Mouse (Mus musculus): ENCODE results near the gene Mapk1.

The Mapk1 gene

DNA sequence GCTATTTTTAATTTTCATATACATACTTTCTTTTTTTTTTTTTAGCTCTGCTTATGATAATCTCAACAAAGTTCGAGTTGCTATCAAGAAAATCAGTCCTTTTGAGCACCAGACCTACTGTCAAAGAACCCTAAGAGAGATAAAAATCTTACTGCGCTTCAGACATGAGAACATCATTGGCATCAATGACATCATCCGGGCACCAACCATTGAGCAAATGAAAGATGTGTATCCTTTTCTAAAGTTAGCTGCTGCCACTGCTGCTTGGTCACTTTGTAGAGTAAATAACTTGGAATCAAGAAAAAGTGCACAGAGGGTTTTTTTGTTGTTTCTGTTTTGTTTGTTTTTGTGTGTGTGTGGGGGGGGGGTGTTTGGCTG is 32.7 kb downstream of the Mapk1 start:
- no peak for DNase-seq (ENCODE audit: low spot score in 2 of 2)

DNA sequence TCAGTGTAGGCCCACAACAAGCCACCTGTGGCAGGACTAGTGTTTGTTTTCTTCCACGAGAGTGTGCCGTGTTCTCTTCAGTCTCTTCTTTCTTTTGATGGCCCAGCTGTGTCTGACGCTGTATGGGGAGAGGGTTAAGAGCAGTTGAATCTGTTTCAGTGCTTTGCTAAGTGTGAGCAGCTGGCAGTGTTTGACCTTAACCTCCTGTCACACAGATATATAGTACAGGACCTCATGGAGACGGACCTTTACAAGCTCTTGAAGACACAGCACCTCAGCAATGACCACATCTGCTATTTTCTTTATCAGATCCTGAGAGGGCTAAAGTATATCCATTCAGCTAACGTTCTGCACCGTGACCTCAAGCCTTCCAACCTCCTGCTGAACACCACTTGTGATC is 34.9 kb downstream of the Mapk1 start:
- DNase-seq (ENCODE audit: low spot score in 2 of 2) = no peak

DNA sequence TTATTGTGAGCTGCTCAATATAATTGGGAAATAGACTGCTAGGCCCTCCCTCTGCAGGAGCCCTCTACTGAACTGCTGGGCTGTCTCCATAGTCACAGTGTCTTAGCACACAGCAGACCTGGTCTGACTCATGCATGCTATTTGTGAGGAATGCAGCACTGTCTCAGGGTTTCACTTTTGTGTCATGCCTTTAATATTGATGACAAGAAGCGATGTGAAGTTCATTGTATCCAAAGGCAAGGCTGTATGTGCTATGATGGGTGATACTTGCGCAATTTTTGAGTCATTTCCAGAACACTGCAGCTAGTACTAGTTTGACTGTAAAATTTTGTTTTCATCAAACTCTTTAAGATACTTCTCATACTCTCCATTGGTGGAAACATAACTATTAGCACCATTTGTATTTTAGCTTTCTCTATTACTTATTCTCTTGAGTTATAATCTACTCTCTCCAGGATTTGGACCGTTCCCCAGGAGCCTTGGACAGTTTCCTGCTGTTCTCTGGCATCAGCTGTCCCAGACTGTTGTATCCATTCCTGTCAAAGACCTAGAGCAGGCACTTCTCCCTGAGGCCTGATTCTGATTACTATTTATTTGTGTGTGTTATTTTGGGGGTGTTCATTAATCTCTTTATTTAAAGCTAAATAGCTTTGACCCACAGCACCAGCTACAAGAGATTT is 41.4 kb downstream of the Mapk1 start:
- no peak for DNase-seq (ENCODE audit: low spot score in 2 of 2)

DNA sequence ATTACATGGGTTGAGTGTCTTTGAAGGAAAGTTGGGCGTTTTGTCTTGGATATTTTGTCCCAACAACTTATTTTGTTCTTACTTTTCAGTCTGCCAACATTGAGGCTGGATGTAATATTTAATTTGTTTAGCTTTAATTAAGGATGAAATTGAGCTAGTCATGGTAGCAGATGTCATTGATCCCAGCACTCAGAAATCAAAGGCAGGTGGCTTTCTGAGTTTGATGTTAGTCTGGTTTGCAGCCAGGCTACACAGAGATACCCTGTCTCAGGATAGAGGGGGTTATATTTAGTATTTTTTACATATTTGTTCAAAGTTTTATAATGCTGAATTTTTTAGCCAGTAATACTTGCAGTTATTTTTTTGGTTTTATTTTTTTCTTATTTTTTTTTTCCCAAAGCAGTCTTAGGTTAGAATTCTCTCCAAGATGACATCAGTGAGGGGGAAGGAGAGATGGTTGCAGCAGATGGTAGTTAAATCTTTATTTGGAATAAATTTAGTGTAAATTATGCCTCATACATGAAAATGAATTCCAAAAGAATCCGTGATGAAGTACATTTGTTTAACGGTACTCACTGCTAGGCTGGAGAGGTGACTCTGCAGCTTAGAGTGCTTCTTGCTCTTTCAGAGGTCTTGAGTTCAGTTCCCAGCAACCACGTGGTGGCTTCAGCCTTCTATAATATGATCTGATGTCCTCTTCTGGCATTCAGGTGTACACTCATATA is 47.0 kb downstream of the Mapk1 start:
- DNase-seq (ENCODE audit: low spot score in 2 of 2) = no peak

DNA sequence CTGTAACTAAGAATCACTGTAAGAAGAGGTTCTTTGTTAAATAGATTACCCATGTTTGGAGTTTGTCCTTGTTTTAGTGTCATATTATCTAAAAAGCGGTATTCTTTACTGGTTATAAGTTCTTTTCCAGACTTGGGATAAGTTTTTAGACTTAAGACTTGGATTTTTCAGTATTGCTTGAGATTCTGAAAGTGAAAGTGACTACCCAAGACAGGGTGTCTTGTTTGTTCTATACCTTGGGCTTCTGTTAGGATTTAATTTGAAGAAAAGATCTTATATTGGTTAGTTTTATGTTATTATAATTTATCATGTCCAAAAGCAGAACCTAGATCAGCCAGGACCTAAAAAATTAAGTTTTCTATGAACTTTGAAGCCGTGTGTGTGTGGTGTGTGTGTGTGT is 50.6 kb downstream of the Mapk1 start:
- DNase-seq (ENCODE audit: low spot score in 2 of 2) = no peak

DNA sequence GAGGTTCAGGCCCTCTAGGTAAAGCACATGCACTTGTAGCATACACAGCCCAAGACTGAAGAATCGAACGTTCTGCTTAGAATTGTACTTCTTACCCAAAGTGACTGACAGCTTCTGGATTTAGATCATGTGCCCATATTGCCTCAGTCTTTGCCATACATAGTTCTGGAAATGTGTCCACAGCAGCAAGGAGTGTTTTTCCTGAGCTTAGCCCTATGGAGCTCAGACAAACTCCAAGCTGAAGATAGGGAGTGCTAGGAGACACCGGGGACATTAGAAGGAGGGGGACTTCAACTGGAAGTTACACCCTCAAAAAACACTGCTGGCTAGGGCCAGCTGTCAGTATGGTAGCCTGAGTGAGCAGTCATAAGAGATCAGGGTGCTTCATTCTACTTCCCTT is 57.5 kb downstream of the Mapk1 start:
- no peak for DNase-seq (ENCODE audit: low spot score in 2 of 2)

DNA sequence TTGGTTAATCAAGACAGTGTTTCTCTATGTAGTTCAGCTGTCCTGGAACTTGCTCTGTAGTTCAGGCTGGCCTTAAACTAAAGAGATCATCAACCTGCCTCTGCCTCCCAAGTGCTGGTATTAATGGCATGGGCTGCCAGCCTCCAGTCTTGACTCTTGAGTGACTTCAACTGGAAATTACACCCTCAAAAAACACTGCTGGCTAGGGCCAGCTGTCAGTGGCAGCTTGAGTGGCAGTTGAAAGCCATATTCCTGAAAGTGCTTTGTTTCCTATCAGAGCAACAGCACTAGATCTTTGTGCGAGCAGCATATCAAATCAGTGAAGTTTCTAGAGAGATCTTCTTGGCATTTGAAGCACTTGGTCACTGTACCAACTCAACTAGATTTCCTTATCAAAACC is 58.2 kb downstream of the Mapk1 start:
- no peak for DNase-seq (ENCODE audit: low spot score in 2 of 2)

DNA sequence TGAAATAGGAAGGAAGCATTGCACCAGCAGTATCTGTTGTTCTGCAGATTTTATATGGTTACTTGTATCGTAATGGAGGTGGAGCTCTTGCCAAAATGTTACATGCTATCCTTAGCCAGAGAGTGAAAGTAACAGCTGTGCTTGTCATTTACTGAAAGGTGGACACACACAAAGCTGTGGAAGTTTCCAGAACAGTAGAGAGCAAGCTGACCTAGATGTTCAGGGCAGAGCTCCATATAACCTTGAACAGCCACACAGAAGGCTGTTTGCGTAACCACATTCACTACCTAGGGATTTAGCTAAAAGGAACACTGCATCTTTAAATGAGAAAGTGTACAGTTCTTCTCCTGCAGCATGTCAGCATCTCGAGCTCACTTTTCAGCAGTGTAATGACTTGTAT is 61.1 kb downstream of the Mapk1 start:
- DNase-seq (ENCODE audit: low spot score in 2 of 2) = no peak

DNA sequence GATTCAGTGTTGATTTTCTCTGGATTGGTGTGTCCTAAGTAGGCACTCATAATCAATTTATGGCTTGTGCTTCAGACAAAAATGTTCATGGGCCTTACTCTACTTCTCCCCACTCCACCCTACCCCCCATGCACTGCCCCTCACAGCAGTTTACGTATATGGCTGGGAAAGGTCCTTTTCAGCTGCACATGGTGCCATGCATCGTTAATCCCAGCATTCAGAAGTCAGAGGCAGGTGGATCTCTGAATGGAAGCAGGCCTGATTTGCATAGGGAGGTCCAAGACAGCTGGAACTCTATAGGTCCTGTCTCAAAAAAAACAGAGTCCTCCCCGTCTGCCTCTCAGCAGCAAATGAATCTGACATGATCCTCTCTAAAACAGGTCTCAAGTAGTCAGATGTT is 62.1 kb downstream of the Mapk1 start:
- DNase-seq (ENCODE audit: low spot score in 2 of 2) = no peak

DNA sequence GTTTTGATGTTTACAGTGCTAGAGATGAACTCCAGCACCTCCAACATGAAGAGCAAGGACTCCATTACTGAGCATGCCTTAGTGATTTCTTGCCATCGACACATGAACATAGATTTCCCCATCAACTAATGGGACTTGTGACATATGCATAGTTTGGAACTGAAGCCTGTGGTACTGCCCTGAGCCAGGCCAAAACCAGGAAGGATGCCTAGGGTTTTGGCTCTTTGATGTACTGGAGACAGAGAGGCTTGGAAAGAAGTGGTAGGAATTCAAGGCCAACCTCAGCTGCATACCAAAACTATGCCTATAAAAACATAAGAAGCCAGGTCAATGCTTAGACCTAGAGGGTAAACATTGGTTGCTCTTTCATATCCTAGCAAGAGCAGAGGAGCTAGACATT is 66.7 kb downstream of the Mapk1 start:
- no peak for DNase-seq (ENCODE audit: low spot score in 2 of 2)

DNA sequence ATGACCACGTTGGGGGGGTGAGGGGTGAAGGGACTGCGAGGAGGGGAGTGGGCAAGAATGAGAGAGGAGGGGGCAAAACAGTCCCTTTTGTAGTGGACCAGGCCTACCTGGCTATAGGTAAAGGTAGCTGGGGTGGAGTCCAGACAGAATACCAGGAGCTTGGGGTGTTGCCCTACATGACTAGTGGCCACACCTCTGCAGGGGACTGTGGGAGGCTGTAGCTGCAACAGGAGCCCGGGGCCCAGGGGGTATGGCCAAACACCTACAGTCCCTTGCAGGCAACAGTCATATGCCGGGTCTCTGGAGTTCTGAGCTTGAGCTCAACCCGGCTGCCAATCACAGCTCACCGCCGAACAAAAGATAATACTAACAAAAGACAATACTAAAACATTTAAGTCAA is 68.9 kb downstream of the Mapk1 start:
- DNase-seq (ENCODE audit: low spot score in 2 of 2) = no peak

DNA sequence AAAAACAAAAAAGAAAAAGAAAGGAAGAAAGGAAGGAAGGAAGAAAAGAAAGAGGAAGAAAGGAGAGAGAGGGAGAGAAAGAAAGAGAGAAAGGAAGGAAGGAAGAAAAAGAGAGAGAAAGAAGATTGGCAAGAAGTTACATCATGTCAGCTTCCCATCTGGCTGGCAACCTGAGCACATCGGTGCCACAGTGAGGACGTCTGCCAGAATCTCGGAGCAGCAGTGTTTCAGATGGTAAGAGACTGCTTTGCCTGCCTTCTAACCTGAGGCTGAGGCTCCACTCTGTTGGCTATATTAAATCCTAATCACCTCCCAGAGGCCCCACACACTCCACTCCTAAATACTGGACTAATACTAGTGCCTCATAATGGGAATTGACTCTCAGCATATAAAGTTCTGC is 70.7 kb downstream of the Mapk1 start:
- DNase-seq (ENCODE audit: low spot score in 2 of 2) = no peak

DNA sequence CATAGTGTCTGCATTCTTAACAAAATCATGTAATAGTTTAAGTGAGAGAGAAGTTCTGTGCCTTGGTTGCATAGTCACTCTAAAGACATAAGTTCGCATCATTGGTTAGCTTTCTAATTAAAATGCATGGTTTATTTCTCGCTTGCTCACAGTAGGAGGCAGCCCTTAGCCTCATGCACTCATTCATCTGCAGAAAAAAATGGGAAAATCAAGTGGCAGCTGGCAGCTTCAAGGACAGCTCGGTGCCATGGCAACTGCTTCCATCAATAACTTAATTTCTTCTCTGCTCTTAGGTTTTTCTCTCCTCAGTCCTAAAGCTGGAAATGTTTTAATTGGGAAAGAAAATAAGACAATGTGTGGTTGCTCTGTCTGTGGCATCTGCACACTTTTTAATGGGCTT is 72.4 kb downstream of the Mapk1 start:
- DNase-seq (ENCODE audit: low spot score in 2 of 2) = no peak

DNA sequence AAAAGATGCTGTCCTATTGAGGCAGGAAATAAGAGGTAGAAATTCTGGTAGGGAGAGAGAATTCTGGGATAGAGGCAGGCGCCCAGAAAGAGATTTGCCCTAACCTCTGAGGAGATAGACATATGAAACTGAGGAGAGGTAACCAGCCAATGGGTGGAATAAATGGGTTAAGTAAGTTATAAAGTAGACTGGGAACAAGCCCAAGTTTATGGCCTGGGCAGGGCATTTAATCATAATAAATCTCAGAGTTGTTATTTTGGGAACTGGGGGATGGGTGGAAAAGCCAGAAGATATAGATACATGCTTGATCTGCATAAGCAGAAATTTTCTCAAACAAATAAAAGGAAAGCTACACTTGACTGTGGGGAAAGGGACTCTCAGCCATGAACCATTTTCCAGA is 79.2 kb downstream of the Mapk1 start:
- no peak for DNase-seq (ENCODE audit: low spot score in 2 of 2)

DNA sequence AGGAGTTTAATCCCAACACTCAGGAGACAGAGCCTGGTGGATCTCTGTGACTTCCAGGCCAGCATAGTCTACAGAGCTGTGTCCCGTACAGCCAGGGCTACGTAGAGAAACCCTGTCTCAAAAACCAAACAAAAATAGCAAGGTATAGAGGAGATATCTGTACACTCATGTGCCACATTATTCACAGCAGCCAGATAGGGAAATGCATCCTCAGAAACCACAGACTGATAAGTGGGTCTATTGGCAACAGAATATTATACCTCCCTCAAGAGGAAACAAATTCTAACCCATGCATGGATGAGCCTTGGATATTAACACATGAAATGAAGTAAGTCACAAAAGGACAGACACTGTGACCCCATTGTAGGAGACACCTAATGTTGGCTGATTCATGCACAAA is 84.4 kb downstream of the Mapk1 start:
- no peak for DNase-seq (ENCODE audit: low spot score in 2 of 2)

DNA sequence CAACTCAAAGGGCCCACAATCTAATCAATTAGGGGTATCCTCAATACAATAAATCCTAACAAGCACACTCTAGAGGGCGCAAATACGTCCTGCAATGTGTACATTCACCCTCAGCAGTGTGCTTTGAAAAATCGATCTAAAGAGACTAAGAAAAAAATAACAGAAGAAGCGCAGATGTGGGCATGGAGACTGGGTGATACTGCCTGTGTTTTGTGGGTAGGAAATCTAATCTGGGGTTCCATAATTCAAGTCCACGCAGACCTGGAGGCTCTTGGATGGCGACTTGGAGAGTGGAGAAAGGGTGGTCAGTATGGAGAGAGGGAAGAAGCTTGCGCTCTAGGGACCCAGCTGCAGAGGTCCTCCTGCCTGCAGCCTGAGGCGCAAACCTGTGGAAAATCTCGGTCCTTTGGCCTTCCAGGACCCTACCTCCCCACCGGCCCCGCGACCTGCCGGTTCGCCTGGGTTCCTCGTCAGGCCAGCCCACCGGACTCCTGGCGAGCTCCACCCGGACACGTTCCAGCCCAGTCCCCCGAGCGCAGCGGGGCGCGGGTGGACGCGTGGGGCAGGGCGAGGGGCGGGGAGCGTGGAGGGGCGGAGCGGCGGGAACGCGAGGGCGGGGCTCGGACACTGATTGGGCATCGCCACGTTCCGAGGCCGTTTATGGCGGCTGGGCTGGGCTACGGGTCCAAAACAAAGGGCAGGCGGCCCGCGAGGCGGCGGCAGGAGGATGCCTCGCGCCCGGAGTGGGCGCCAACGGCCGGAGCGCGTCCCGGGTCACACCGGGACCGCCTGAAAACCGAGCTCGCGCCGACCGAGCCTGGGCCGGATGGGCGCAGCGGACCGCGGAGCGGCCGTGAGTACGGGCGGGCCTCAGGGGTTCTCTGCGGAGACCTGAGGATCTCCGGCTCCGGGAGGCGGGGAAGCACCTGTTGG is 86.6 kb downstream of the Mapk1 start, which contains the start of gene Ypel1:
Ypel1 (plus strand) TSS at position 186 of the 933 bp plus-strand sequence.
- peak; percentile 65 to 76 for DNase-seq (ENCODE audit: low spot score in 2 of 2)

DNA sequence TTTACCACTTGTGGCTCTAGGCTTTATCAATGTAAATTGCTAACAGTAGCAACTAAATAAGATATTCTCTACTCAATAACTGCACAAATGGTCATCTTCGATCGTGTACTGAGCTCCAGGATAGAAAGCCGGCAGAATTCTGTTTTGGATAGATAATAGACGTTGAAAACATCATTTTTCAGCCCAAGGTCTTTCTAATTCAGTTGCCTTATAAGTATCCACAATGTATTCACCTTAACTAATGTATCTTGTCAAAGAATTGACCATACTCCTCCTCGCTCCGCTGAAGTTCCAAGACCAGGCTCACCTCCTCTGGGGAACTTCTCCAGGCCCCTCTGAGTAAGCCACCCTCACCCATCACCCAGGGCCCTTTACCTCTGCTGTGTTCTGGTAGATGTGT is 87.5 kb downstream of the Mapk1 start:
- no peak for DNase-seq (ENCODE audit: low spot score in 2 of 2)

DNA sequence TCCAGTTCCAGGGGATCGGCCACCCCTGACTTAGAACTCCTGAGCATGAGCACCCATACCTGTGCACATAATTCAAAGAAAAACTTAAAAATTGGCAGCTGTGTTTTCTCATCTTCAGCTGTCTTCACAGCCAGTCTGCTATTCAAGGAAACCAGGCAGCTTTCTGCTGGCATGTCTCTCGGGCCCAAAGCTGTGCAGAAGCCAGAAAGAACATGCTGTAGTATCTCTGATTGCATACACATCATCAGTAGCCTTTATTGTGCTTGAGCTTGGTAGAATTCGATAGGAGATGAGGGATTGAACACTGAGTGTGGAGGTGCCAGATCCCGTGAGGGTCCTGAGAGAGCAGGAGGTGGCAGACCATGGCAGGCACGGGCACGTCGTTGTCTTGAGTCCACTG is 89.8 kb downstream of the Mapk1 start:
- no peak for DNase-seq (ENCODE audit: low spot score in 2 of 2)

DNA sequence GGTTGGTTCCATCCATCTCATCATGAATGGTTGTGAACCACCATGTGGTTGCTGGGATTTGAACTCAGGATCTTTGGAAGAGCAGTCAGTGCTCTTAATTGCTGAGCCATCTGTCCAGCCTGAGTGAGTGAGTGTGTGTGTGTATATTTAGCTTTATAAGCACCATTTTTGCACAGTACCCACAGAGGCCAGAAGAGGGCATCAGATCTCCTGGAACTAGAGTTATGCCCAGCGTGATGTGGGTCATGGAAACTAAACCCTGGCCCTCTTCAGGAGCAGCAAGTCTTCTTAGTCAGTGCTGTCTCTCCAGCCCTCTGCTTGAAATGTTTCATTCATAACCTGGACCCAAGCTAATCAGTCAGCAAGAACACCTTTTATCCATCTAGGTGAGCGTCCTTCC is 93.1 kb downstream of the Mapk1 start:
- DNase-seq (ENCODE audit: low spot score in 2 of 2) = no peak

DNA sequence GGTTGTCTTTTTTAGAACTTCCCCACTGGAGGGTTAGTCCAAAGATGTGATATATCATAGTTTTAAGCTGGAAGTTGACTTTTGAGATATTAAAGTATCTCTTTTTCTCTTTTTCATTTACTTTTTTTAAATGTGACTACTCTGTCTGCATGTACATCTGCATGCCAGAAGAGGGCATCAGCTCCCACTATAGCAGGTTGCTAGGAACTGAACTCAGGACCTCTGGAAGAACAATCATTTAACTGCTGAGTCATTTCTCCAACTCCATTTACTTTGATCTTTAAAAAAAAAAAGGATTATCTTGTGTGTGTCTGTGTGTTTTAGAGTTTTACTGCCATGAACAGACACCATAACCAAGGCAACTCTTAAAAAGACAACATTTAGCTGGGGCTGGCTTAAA is 93.7 kb downstream of the Mapk1 start:
- DNase-seq (ENCODE audit: low spot score in 2 of 2) = no peak

DNA sequence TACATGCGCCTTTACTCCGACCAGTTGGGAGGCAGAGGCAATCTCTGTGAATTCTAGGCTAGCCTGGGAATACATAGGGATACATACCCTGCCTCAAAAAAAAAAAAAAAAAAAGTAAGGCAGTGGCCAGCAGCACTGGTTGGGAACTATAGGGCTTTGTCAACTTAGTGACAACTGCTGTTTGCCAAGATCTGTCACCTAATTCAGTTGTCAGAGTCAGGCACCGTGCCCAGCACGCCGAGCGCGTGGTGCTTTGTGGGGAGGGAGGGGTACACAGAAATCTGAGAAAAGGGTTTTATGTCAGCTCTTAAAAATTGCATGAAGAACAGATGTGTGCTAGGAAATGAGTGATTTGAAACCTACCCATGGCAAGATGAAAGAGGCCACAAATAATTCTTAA is 94.9 kb downstream of the Mapk1 start:
- no peak for DNase-seq (ENCODE audit: low spot score in 2 of 2)

DNA sequence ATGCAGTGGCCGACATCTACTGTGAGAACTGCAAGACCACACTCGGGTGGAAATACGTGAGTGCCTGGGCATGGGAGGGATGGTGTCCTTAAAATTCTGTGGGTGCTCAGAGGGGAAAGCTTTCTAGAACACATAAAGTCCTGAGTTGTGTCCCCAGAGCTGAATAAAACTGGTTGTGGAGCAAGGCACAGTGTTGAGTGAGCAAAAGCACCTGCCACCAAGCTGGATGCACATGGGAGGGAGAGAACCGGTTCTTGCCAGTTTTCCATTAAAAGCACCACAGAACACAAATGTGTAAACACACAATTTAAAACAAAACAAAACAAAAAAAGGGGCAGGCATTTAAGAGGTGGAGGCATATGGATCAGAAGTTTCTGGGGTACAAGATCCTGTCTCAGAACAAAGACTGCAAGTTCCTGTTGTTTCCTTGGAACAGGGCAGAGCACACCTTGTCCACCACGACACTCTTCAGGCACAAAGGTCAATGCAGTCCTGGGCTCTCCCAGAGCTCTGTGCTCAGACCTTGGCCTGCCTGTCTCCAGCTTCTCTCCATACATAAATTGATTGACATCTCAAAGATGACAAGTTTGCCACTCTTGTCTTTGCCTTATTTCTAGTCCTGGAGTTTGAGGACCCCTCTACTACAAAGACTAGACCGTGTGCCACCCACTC is 99.1 kb downstream of the Mapk1 start:
- no peak for DNase-seq (ENCODE audit: low spot score in 2 of 2)

Data from spleen, postnatal 10 days (tissue).